Mouse (Mus musculus) cerebellum, adult 2 months (tissue): ENCODE results near the gene Efcab2. TPM values are rescaled to one million over a fixed set of nuclear protein-coding genes. Genes with fewer than 3 reads are reported as not detected.

Source experiments
- DNase-seq, 2 experiments: peaks; one replicate each; pipeline ENCODE4 v3.0.0; 2021
- H3K27ac ChIP-seq: fragments of 200-500 bp; 2 replicates; pipeline ENCODE4 v1.5.1; 2012; ENCODE audit warnings: low read length, control low read depth, inconsistent platforms; ENCODE audit not compliant: insufficient read depth
- H3K27me3 ChIP-seq: fragments of 200-500 bp; 2 replicates; pipeline ENCODE4 v1.6.1; 2012; ENCODE audit warnings: inconsistent platforms, mild to moderate bottlenecking, low read length, moderate library complexity; ENCODE audit not compliant: control insufficient read depth, insufficient read depth
- H3K4me1 ChIP-seq: fragments of 200-500 bp; 2 replicates; pipeline ENCODE4 v1.6.1; 2011; ENCODE audit warnings: low read length; ENCODE audit not compliant: control insufficient read depth, insufficient read depth
- H3K4me3 ChIP-seq: fragments of 200-500 bp; replicated peaks from 2 replicates; pipeline ENCODE3; 2011; ENCODE audit warnings: mild to moderate bottlenecking, low read depth, low read length, control low read depth; ENCODE audit not compliant: insufficient read depth
- CTCF ChIP-seq: fragments of 200-500 bp; IDR thresholded peaks from 2 replicates; pipeline ENCODE4 v1.5.1; 2011; ENCODE audit warnings: low read depth, mild to moderate bottlenecking, control low read depth, low read length, moderate library complexity, borderline replicate concordance; ENCODE audit not compliant: insufficient read depth
- POLR2A ChIP-seq: fragments of 200-500 bp; IDR thresholded peaks from 2 replicates; pipeline ENCODE4 v1.6.1; 2011; ENCODE audit warnings: low read length, control low read depth, borderline replicate concordance; ENCODE audit not compliant: insufficient read depth
- WGBS: fragments of 180-500 bp; shearing (Covaris S2); methylation state at CpG from one replicate; pipeline ENCODE4 v1.1.7; 2018; 5-methylcytosine and 5-hydroxymethylcytosine counted together
- polyA plus RNA-seq: library from polyadenylated mRNA; depleted of rRNA; stranded (reverse); fragments of >200 nt; gene quantifications from 2 replicates; pipeline ENCODE4 v1.2.3, GENCODE M21; 2012

Gene Efcab2
- polyA plus RNA-seq, 1 experiment, result 12.9 TPM

DNA sequence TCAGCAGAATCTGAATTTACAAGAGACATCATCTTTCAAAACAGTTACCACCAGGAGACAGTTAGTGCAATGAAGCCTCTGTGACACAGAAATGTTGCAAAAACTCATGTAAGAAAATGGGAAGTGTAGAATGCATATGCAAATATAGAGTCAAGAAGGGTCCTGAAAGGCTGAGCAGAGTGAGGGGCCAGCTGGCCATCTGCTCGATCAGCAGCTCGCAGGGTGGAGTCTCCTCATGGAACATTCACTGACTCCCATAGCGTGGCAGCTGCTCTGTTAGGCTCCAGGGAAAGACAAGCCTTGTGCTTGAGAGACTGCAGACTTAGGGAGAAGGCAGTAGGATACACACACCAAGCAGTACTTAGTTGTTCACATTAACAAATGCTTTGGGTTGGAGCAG is 83.2 kb downstream of the Efcab2 start:
- no peak overlapping the region for H3K27ac ChIP-seq
- no peaks in the 10 kb centered on the region for H3K27me3 ChIP-seq
- no peak for TF ChIP-seq POLR2A
- no peak for TF ChIP-seq CTCF
- 43% methylated on average over 3 of the region's 3 CpGs for WGBS
- H3K4me3 ChIP-seq, result no peak overlapping the region
- DNase-seq, result no peak
- H3K4me1 ChIP-seq, result no peaks in the 10 kb centered on the region; the same call in 1 of the 2 replicates

DNA sequence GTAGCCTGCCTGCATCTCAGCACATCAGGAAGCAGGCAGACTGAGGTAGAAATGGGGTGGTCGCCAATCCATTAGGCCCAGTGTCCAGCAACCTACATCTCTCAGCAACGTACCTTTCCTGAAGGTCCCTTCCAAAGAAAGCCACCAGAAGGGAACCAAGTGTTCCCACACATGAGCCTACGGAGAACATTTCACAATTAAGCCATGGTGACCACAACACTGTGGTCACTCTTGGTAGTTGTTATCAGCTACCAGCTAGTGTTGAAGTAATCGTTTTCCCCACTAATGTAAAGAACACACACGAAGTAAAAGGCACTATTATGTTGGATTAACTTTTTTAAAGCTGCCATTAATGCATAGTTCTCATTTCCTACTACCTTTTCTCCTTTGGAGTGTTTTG is 85.8 kb downstream of the Efcab2 start:
- Histone ChIP-seq H3K27ac (no peak overlapping the region), H3K4me3 (no peak overlapping the region), H3K27me3 (no peaks in the 10 kb centered on the region), H3K4me1 (no peaks in the 10 kb centered on the region; the same call in 1 of the 2 replicates)
- TF ChIP-seq POLR2A (no peak), CTCF (no peak)
- 86% methylated on average over 5 of the region's 5 CpGs for WGBS
- DNase-seq, result no peak

DNA sequence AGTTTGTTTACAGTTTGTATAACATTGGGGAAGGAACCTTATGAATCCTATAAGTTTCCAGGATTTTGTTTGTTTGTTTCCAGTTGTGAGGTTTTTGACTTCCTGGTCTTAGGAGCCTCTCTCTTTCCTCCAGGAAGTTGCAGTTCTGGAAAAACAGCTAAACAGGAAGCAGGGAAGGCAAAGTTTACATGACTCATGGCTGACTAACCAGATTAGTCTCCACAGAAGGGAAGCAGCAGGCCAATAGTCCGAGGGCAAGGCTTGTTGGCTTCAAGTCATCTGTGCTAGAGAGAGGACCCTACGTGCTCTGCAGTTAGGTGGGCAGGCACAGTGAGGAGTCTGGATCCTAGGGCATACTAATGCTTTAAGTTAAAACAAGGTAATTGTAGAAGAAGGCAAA is 86.6 kb downstream of the Efcab2 start:
- no peak for DNase-seq
- no peak overlapping the region for H3K27ac ChIP-seq
- H3K27me3 ChIP-seq, result no peaks in the 10 kb centered on the region
- H3K4me1 ChIP-seq, result no peaks in the 10 kb centered on the region; the same call in 1 of the 2 replicates
- 36% methylated on average over 2 of the region's 2 CpGs for WGBS
- H3K4me3 ChIP-seq, result no peak overlapping the region
- TF ChIP-seq CTCF, result no peak
- no peak for TF ChIP-seq POLR2A

DNA sequence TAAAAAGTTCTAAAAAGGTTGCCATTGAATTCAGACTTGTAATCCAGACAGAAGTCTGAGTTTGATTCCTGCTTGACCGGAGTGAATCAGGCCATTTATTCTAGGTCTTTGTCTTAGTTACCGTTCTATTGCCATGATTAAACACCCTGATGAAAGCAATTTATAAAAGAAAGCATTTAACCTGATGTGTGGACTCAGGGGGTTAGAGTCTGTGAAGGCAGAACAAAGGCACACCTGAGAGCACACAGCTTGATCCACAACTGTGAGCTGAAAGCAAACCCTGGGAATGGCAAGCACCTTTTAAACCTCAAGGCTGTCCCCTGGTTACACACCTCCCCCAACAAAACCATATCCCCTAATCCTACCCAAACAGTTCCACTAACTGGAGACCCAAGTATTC is 90.3 kb downstream of the Efcab2 start:
- 87% methylated on average over 2 of the region's 2 CpGs for WGBS
- TF ChIP-seq POLR2A (no peak), CTCF (no peak)
- H3K4me3 ChIP-seq, result no peak overlapping the region

DNA sequence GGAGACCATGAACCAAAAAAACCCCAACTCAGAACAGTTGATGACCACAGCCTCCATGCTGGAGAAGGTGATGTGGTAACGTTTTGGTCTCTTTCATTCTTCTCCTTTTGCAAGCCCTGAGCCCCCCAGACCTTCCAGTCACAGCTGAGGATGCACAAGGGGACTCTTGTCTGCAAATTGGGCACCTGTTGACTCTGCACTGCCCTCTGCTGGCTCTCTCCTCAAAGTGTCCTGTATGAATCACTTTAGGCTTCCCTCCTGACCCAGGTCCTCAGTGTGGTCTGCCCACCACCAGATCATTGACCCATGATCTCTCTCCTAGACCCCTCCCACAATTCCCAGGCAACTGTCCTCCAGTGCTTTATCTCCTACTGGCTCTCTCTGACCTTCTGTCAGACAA is 91.0 kb downstream of the Efcab2 start:
- no peak overlapping the region for H3K4me3 ChIP-seq
- DNase-seq, result peak in 1 of 2 experiments; percentile 18

More for the DNA sequence above, 90.3 kb downstream of the Efcab2 start:
- Histone ChIP-seq H3K4me1 (no peaks in the 10 kb centered on the region), H3K27ac (no peak overlapping the region), H3K27me3 (no peaks in the 10 kb centered on the region)
- DNase-seq, result no peak

DNA sequence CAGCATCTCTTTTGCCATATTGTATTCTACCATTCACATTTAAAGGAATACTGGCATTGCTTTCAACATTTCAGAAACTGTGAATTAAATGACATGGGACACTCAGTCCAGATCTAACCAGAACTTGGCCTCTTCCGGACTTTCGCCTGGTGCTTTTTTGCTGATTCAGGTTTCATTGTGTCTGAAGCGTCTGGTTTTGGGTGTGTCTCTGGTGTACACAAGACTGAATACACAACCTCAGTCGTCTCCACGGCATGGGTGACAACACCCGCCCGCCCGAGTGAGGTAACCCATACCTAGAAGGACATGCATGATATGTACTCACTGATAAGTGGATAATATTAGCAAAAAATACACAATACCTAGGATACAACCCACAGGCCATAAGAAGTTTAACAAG is 101.1 kb downstream of the Efcab2 start:
- H3K27ac ChIP-seq, result no peak overlapping the region
- 96% methylated on average over 8 of the region's 8 CpGs for WGBS
- no peak for DNase-seq
- H3K4me1 ChIP-seq, result no peaks in the 10 kb centered on the region
- no peaks in the 10 kb centered on the region for H3K27me3 ChIP-seq
- no peak for TF ChIP-seq CTCF
- no peak for TF ChIP-seq POLR2A
- no peak overlapping the region for H3K4me3 ChIP-seq

More for the DNA sequence above, 91.0 kb downstream of the Efcab2 start:
- no peaks in the 10 kb centered on the region for H3K4me1 ChIP-seq
- no peaks in the 10 kb centered on the region for H3K27me3 ChIP-seq
- H3K27ac ChIP-seq, result no peak overlapping the region
- TF ChIP-seq POLR2A, result no peak
- TF ChIP-seq CTCF, result peak; percentile 55
- 56% methylated on average over 1 of the region's 1 CpGs for WGBS

DNA sequence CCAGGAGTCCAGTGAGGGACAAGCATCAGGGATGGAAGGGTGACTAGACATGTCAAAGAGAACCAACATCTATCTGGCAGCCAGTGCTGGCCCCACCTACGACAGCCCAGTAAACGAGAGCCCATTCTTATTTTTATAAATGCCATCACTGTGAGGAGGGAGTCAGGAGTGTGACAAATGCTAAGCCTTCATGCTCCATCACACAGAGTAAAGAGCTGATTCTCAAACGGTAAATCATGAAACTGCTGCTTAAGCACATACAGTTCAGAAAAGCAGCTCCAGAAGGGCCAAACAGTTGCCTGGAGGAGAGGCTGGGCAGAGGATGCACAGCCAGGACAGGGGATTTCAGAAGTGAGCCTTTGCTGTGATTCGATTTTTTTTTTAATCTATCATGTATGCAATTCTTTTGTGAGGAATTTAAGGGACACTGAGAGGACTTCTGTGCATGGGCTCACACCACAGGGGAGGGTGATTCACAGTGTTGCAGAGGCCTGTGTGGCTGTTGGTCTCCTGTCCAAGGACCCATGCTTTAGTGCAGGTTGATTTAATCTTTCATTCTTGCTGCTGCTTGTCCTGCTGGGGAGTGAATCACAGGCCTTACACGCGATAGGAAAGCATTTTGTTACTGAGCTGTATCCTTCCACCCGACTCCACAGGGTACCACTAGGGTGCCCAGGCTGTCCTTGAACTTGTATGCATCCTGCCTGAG is 106.6 kb downstream of the Efcab2 start:
- WGBS, result 53% methylated on average over 7 of the region's 7 CpGs
- H3K4me1 ChIP-seq, result no peaks in the 10 kb centered on the region
- no peak overlapping the region for H3K27ac ChIP-seq
- no peaks in the 10 kb centered on the region for H3K27me3 ChIP-seq
- H3K4me3 ChIP-seq, result no peak overlapping the region
- TF ChIP-seq POLR2A (no peak), CTCF (no peak)
- DNase-seq, result no peak

DNA sequence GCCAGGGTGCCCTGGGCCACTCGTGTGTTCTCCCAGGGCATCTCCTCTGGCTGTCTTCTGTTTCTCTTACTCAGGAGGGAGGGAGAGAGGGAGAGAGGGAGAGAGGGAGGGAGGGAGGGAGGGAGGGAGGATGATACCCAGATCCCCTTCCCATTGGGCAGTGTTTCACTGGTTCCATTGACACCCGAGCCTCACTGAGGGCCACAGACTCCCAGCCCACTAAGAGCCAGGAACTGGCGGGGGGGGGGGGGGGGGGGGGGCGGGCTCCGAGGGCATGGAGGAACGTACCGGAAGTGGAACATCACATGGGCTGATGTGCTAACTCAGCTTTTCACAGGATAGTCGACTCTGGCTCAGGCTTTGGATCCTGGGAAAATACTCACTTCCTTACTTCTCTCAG is 108.1 kb downstream of the Efcab2 start:
- H3K4me3 ChIP-seq, result no peak overlapping the region
- no peaks in the 10 kb centered on the region for H3K4me1 ChIP-seq
- no peak for TF ChIP-seq POLR2A
- no peak for TF ChIP-seq CTCF
- DNase-seq, result no peak
- 20% methylated on average over 7 of the region's 8 CpGs for WGBS
- H3K27me3 ChIP-seq, result no peaks in the 10 kb centered on the region
- no peak overlapping the region for H3K27ac ChIP-seq
